Mouse (Mus musculus): Measurements from ENCODE around the gene Fto.

Fto gene

DNA sequence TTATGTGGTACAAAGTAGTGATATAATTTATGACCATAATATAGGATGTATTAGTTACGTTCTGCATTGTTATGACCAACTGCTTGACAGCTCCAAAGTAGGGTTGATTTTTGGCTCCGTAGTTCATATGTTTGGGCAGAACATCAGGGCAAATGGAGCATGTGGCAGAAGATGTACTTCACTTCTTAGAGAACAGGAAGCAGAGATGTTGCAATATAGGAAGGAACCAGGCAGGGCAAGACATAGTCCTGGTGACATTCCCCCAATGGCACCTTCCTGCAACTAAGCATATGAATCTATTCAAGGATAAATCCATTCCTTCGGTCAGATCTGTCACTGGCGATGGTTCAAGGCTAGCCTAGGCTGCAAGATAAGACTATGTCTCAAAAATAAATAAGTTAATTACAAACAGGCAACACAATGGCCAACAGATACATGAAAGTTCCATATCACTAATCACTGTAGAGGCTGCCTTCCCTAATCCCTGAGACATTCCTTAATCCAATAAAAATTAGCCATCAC lies 44.2 kb downstream of the Fto start:
- in situ Hi-C loops (cut with MboI, MseI), result no loop called here

GRCm38 (mm10) chr8:91358016-91358415 lies 44.7 kb downstream of the Fto start:
- in situ Hi-C loops (cut with MboI, MseI), result no loop called here

DNA sequence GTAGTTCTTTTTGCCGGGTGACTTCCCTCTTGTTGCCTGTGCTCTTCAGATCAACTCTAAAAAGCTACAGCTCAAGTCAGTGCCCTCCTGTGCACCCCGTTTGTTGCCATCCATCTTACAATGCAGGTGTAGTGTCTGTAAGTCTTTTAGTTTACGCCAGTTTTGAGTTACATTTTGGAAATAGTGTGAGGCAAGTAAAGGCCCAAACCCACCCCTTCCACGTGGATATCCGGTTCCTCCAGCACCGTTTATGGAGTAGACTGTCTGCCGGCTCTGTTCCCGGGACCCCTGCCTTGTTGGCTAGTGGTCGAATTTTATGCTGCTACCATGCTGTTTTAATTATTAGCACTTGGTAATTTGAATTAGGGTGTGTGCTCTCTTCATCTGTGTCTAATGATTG lies 46.2 kb downstream of the Fto start:
- in situ Hi-C loops (cut with MboI, MseI), result no loop called here

- in situ Hi-C loops (cut with MboI, MseI), result no loop called here
Observed at GRCm38 (mm10) chr8:91360644-91361357, 47.5 kb downstream of the Fto start.

- in situ Hi-C loops (cut with MboI, MseI), result no loop called here
Observed at GRCm38 (mm10) chr8:91363272-91363860, 50.0 kb downstream of the Fto start.

DNA sequence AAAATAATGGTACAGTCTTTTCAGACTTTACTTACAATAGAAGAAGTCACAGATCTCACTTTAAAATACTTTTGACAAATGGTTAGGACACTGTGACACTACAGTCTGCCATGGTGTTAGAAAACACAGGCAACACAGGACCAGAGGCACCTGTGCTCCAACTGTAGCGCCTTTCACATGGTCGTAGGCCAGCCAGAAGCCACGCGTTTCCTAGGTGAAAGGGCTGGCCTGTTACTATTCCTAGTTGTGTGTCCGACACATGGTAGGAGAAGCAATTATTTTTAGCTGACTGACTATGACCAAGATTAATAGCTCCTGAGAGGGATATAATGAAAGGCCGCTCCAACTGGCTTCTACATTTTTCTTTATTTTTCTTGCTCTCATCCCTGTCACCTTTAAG lies 50.9 kb downstream of the Fto start:
- in situ Hi-C loops (cut with MboI, MseI), result no loop called here

GRCm38 (mm10) chr8:91365804-91366203 lies 52.5 kb downstream of the Fto start:
- in situ Hi-C loops (cut with MboI, MseI), result no loop called here

GRCm38 (mm10) chr8:91370899-91371298 lies 57.6 kb downstream of the Fto start:
- in situ Hi-C loops (cut with MboI, MseI), result no loop called here

DNA sequence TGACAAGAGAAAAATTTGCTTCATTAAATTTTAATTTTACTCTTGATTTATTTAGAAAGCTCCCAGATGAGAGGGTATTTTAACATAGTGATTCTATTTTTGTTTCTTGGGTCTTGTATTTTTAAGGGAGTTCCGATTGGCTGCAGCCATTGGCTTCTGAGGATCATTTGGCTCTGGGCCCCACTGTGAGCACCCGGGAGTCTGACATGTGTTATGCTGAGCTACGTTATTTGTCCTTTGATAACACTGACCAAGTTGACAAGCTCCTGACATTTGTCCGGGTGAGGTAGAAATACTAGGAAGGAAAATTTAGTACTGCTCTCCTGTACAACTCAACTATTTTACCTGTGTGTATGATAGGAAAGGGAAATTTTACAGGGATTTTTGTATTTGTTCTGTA lies 58.7 kb downstream of the Fto start:
- in situ Hi-C loops (cut with MboI, MseI), result no loop called here

DNA sequence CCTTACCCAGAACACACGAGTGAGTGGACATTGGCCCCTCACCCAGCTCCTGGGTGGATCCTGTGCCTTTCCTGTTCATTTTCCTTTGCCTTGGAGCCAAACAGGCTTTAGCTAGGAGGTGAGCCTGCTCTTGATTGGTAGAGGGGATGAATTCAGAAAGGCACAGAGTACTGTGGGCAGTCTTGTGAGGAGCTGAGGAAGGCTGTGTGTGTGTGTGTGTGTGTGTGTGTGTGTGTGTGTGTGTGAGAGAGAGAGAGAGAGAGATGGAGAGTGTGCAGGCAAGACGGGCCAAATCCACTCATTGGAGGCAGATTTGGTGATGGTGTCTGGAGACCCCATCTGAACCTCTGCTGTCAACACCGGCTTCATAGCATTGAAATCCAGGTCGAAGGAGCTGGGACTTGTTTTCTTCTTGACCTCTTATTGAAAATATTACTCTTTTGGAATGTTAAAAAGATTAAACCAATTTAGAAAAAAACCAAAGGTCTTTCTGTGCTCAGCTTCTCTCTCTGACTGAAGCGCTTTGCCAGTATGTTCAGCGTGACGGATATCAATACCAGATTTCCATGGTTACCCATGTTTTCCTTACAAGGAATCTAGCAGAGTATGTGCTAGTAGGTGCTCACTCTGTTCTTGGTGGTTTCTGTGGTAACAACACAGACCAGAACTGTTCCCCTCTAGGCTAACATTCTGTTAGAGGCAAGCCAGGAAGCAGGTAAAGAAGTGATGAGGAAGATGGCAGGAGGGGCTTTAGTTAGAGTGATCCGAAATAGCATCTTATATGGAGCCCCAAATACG lies 59.7 kb downstream of the Fto start:
- in situ Hi-C loops (cut with MboI, MseI), result no loop called here

DNA sequence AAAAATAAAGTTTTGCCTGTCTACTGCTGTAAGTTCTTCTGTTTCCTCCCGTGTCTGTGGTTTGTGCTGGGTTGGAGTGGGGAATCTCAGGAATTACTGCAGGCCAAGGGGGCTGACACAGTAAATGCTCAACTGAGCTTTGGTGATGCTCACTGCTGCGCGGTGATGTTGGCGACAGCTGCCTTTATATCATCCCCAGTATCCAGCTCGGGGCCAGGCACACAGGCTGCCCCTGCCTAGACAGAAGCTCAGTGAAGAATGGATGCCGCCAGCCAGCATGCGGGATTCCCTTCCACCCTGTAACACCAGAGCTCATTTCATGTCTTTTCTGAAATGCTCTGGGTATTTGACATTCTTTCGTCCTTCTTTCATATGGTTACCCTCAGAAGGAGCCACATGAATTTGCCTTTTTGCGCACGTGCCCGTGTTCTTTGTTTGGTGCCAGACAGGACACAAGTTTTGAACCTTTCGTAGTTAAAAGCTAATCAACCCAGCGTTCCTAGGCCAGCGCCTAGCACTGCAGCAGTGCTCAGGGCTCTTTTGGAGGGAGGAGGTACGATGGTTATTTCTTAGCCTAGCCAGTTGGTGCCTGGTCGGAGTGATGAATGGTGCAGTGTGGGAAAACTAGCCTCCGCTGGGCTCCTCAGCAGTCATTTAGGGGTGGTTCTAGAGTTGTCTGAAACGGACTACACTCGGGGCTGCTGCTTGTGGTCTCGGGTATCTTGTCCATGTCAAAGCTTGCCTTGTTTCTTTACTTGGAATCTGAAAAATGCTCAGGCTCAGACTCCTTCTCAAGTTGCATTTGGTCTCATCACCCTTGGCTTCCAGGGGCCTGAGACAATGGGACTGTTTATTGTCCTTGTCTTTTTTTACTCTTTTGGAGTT lies 62.0 kb downstream of the Fto start:
- in situ Hi-C loops (cut with MboI, MseI), result loop anchor here in 1 of 2 experiments (25.0 kb wide), 1 partner anchor 987 kb away; the partner anchor contains the start of gene Irx5

GRCm38 (mm10) chr8:91376785-91377184 lies 63.5 kb downstream of the Fto start:
- in situ Hi-C loops (cut with MboI, MseI), result loop anchor here in 1 of 2 experiments (25.0 kb wide), 1 partner anchor 986 kb away; the partner anchor contains the start of gene Irx5

DNA sequence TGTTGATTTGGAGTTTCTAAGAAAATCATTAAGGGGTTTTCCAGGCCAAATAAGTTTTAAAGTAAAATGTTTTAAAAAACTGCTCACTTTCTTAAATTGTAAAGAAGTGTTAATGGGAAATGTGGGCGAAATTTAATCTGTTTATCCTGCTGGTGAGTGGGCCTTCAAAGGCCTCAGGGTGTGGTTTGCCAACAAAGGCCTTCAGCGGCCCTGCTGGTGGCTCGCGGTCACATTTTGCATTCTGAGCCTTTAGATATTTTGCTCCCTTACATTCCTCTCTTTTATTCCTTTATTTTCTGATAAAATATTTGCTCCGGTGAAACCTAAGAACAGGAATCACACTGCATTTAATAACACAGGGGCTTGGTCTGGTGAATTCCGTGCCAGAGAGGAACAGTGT lies 64.0 kb downstream of the Fto start:
- in situ Hi-C loops (cut with MboI, MseI), result loop anchor here in 1 of 2 experiments (25.0 kb wide), 1 partner anchor 985 kb away; the partner anchor contains the start of gene Irx5

DNA sequence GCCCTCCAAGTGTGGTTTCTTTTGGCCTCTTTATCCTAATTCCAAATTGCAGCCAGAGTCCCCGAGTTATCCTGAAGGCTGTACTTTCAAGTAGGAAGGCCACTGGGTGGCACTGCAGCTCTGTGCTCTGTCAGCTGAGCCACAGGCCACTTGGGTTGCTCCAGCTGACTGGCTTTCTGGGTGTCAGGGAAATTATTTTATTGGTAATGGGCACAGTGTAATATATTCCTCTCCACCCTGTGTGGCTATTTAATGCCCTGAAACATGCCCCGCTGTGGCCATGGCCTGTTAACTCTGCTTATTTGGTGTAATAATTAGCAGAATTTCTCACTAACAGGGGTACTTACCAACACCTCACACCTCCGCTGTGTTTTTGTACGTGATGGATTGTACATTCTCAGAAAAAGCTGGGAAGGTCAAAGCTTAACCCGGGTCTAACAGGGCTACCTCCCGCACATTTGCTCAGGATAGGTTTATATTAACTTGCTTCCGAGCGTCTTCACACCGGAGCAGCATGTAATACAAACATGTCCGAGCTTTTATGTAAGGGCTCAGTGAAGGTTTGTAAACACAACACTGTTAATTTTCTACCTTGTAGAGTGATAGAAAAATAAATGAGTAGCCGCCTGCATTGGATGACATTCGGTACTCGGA lies 65.6 kb downstream of the Fto start:
- in situ Hi-C loops (cut with MboI, MseI), result loop anchor here in 1 of 2 experiments (25.0 kb wide), 1 partner anchor 983 kb away; the partner anchor contains the start of gene Irx5

GRCm38 (mm10) chr8:91380796-91381542 lies 67.6 kb downstream of the Fto start:
- in situ Hi-C loops (cut with MboI, MseI), result loop anchor here in 1 of 2 experiments (5.0 to 25.0 kb wide), 2 partner anchors 71 to 981 kb away; partner anchors contain the start of gene Irx5

DNA sequence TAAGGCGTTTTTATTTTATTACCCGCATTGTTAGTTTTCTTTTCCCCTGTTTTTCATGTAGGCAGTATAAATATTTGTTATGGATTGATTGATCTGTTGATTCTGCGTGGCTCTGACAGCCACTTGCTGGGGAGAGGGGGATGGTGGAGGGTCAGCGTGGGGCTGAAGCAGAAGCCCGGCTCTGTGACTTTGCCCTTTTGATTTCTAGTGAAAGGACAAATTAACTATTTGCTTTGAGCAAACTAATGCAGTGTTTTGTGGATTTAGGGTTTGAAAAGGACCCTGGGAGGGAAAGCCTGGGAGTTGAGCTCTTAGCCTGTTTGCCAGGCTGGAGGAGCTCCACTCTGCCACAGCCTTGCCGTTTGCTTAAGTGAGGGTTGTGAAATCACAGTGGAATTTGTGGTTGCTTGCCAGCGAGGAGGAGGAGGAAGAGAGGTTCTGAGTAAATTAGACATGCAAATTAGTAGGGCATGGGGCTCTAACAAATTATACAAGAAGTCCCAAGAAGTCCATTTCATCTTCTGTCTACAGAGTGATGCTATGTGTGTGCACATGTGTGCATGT lies 68.3 kb downstream of the Fto start:
- in situ Hi-C loops (cut with MboI, MseI), result loop anchor here in 1 of 2 experiments (5.0 to 25.0 kb wide), 2 partner anchors 71 to 981 kb away; partner anchors contain the start of gene Irx5

GRCm38 (mm10) chr8:91383210-91383609 lies 69.9 kb downstream of the Fto start:
- in situ Hi-C loops (cut with MboI, MseI), result loop anchor here in 1 of 2 experiments (5.0 to 25.0 kb wide), 2 partner anchors 69 to 979 kb away; partner anchors contain the start of gene Irx5

- in situ Hi-C loops (cut with MboI, MseI), result loop anchor here in 1 of 2 experiments (5.0 to 25.0 kb wide), 2 partner anchors 68 to 978 kb away; partner anchors contain the start of gene Irx5
Observed at GRCm38 (mm10) chr8:91383811-91384210, 70.5 kb downstream of the Fto start.

- in situ Hi-C loops (cut with MboI, MseI), result loop anchor here in 1 of 2 experiments (5.0 to 25.0 kb wide), 2 partner anchors 68 to 978 kb away; partner anchors contain the start of gene Irx5
Observed at GRCm38 (mm10) chr8:91384389-91384788, 71.1 kb downstream of the Fto start.

All from T-helper 17 cell (primary cell).